Mouse (Mus musculus): Measurements from ENCODE around the gene Slc15a4. TPM values are rescaled to one million over a fixed set of nuclear protein-coding genes. Genes with fewer than 3 reads are reported as not detected.

Slc15a4 gene
- polyA plus RNA-seq, 1 experiment from 2014 or later: 9.8 TPM

- Histone ChIP-seq H3K9ac (no peak overlapping the region), H3K4me3 (replicated peaks) (no peak overlapping the region), H3K27ac (replicated peaks) (no peak overlapping the region), H3K4me1 (replicated peaks) (peaks cover 16% of the 10 kb centered on the region), H3K4me2 (no peak overlapping the region), H3K36me3 (replicated peaks) (no peaks in the 10 kb centered on the region), H3K27me3 (no peaks in the 10 kb centered on the region), H3K9me3 (replicated peaks) (no peaks in the 10 kb centered on the region)
- 76% methylated on average over 8 of the region's 8 CpGs for WGBS (ENCODE audit: insufficient replicate concordance)
- no peak for ATAC-seq (ENCODE audit: insufficient read depth)
Measured at GRCm38 (mm10) chr5:127620371-127620770, 12.3 kb downstream of the Slc15a4 start.

- ATAC-seq (ENCODE audit: insufficient read depth): no peak
- Histone ChIP-seq H3K4me1 (replicated peaks) (peaks cover 29% of the 10 kb centered on the region), H3K27ac (replicated peaks) (no peak overlapping the region), H3K36me3 (replicated peaks) (no peaks in the 10 kb centered on the region), H3K9ac (no peak overlapping the region), H3K27me3 (no peaks in the 10 kb centered on the region), H3K4me3 (replicated peaks) (no peak overlapping the region), H3K4me2 (no peak overlapping the region), H3K9me3 (replicated peaks) (no peaks in the 10 kb centered on the region)
- 42% methylated on average over 3 of the region's 3 CpGs for WGBS (ENCODE audit: insufficient replicate concordance)
Measured at GRCm38 (mm10) chr5:127618834-127619233, 13.9 kb downstream of the Slc15a4 start.

- Histone ChIP-seq H3K36me3 (replicated peaks) (no peaks in the 10 kb centered on the region), H3K4me2 (peak overlapping the region; percentile 79), H3K4me3 (replicated peaks) (peak overlapping the region; percentile 86), H3K9me3 (replicated peaks) (no peaks in the 10 kb centered on the region), H3K4me1 (replicated peaks) (peaks cover 39% of the 10 kb centered on the region), H3K27ac (replicated peaks) (peak overlapping the region; percentile 82), H3K9ac (peak overlapping the region; percentile 80), H3K27me3 (no peaks in the 10 kb centered on the region)
- under 1% methylated on average over 91 of the region's 91 CpGs for WGBS (ENCODE audit: insufficient replicate concordance)
- peak; percentile 92 for ATAC-seq (ENCODE audit: insufficient read depth)
Measured at GRCm38 (mm10) chr5:127616884-127617635, 15.6 kb downstream of the Slc15a4 start.

GRCm38 (mm10) chr5:127616151-127616550 is 16.5 kb downstream of the Slc15a4 start:
- H3K4me2 ChIP-seq: peak overlapping the region; percentile 79
- H3K9me3 ChIP-seq (replicated peaks): no peaks in the 10 kb centered on the region
- 13% methylated on average over 5 of the region's 5 CpGs for WGBS (ENCODE audit: insufficient replicate concordance)
- peaks cover 48% of the 10 kb centered on the region for H3K4me1 ChIP-seq (replicated peaks)
- H3K27me3 ChIP-seq: no peaks in the 10 kb centered on the region
- no peaks in the 10 kb centered on the region for H3K36me3 ChIP-seq (replicated peaks)
- no peak for ATAC-seq (ENCODE audit: insufficient read depth)
- peak overlapping the region; percentile 80 for H3K9ac ChIP-seq
- 0 out of 2 replicates have a peak overlapping the region, but pooled peaks have one; percentile 29 for H3K27ac ChIP-seq (replicated peaks)
- H3K4me3 ChIP-seq (replicated peaks): peak overlapping the region; percentile 86

GRCm38 (mm10) chr5:127615459-127615858 is 17.2 kb downstream of the Slc15a4 start:
- Histone ChIP-seq H3K27ac (replicated peaks) (no peak overlapping the region), H3K4me1 (replicated peaks) (peaks cover 55% of the 10 kb centered on the region), H3K36me3 (replicated peaks) (no peaks in the 10 kb centered on the region)

GRCm38 (mm10) chr5:127612397-127612796 is 20.3 kb downstream of the Slc15a4 start:
- WGBS (ENCODE audit: insufficient replicate concordance): 88% methylated on average over 6 of the region's 6 CpGs

More at GRCm38 (mm10) chr5:127615459-127615858, 17.2 kb downstream of the Slc15a4 start:
- ATAC-seq (ENCODE audit: insufficient read depth): no peak
- H3K9me3 ChIP-seq (replicated peaks): no peaks in the 10 kb centered on the region
- no peaks in the 10 kb centered on the region for H3K27me3 ChIP-seq
- H3K9ac ChIP-seq: peak overlapping the region; percentile 80
- 34% methylated on average over 3 of the region's 3 CpGs for WGBS (ENCODE audit: insufficient replicate concordance)
- H3K4me3 ChIP-seq (replicated peaks): peak overlapping the region; percentile 86
- H3K4me2 ChIP-seq: peak overlapping the region; percentile 79

GRCm38 (mm10) chr5:127611881-127612280 is 20.8 kb downstream of the Slc15a4 start:
- no peak overlapping the region for H3K9ac ChIP-seq

More at GRCm38 (mm10) chr5:127612397-127612796, 20.3 kb downstream of the Slc15a4 start:
- Histone ChIP-seq H3K4me2 (no peak overlapping the region), H3K4me3 (replicated peaks) (no peak overlapping the region), H3K4me1 (replicated peaks) (peaks cover 64% of the 10 kb centered on the region), H3K36me3 (replicated peaks) (peaks cover 15% of the 10 kb centered on the region), H3K27me3 (no peaks in the 10 kb centered on the region), H3K9ac (no peak overlapping the region), H3K9me3 (replicated peaks) (no peaks in the 10 kb centered on the region), H3K27ac (replicated peaks) (no peak overlapping the region)
- ATAC-seq (ENCODE audit: insufficient read depth): no peak

GRCm38 (mm10) chr5:127610787-127611509 is 21.7 kb downstream of the Slc15a4 start:
- peak; percentile 53; the same call in 1 of the 2 replicates for ATAC-seq (ENCODE audit: insufficient read depth)
- no peak overlapping the region for H3K9ac ChIP-seq
- H3K4me3 ChIP-seq (replicated peaks): no peak overlapping the region
- H3K36me3 ChIP-seq (replicated peaks): peaks cover 28% of the 10 kb centered on the region
- no peaks in the 10 kb centered on the region for H3K27me3 ChIP-seq
- H3K9me3 ChIP-seq (replicated peaks): no peaks in the 10 kb centered on the region
- H3K4me1 ChIP-seq (replicated peaks): peaks cover 58% of the 10 kb centered on the region
- peak overlapping the region; percentile 33 for H3K4me2 ChIP-seq
- 21% methylated on average over 6 of the region's 6 CpGs for WGBS (ENCODE audit: insufficient replicate concordance)
- peak overlapping the region; percentile 68 for H3K27ac ChIP-seq (replicated peaks)

More at GRCm38 (mm10) chr5:127611881-127612280, 20.8 kb downstream of the Slc15a4 start:
- peaks cover 19% of the 10 kb centered on the region for H3K36me3 ChIP-seq (replicated peaks)
- ATAC-seq (ENCODE audit: insufficient read depth): no peak
- no peak overlapping the region for H3K4me3 ChIP-seq (replicated peaks)
- H3K4me2 ChIP-seq: no peak overlapping the region
- H3K27ac ChIP-seq (replicated peaks): no peak overlapping the region
- no peaks in the 10 kb centered on the region for H3K9me3 ChIP-seq (replicated peaks)
- H3K4me1 ChIP-seq (replicated peaks): peaks cover 62% of the 10 kb centered on the region
- 63% methylated on average over 1 of the region's 1 CpGs for WGBS (ENCODE audit: insufficient replicate concordance)
- no peaks in the 10 kb centered on the region for H3K27me3 ChIP-seq

- H3K36me3 ChIP-seq (replicated peaks): peaks cover 42% of the 10 kb centered on the region
- no peaks in the 10 kb centered on the region for H3K27me3 ChIP-seq
- H3K9ac ChIP-seq: no peak overlapping the region
- H3K27ac ChIP-seq (replicated peaks): no peak overlapping the region
- no peak overlapping the region for H3K4me2 ChIP-seq
- 70% methylated on average over 7 of the region's 7 CpGs for WGBS (ENCODE audit: insufficient replicate concordance)
- H3K4me1 ChIP-seq (replicated peaks): peaks cover 42% of the 10 kb centered on the region
- no peak for ATAC-seq (ENCODE audit: insufficient read depth)
- H3K4me3 ChIP-seq (replicated peaks): no peak overlapping the region
- H3K9me3 ChIP-seq (replicated peaks): no peaks in the 10 kb centered on the region
Measured at GRCm38 (mm10) chr5:127609191-127609714, 23.4 kb downstream of the Slc15a4 start.

GRCm38 (mm10) chr5:127607507-127607906 is 25.2 kb downstream of the Slc15a4 start:
- WGBS (ENCODE audit: insufficient replicate concordance): 71% methylated on average over 2 of the region's 2 CpGs
- H3K27ac ChIP-seq (replicated peaks): no peak overlapping the region
- no peak overlapping the region for H3K4me2 ChIP-seq
- H3K9ac ChIP-seq: no peak overlapping the region
- H3K9me3 ChIP-seq (replicated peaks): no peaks in the 10 kb centered on the region
- no peak for ATAC-seq (ENCODE audit: insufficient read depth)
- H3K4me1 ChIP-seq (replicated peaks): peaks cover 29% of the 10 kb centered on the region
- peaks cover 60% of the 10 kb centered on the region for H3K36me3 ChIP-seq (replicated peaks)
- H3K4me3 ChIP-seq (replicated peaks): no peak overlapping the region
- H3K27me3 ChIP-seq: no peaks in the 10 kb centered on the region

GRCm38 (mm10) chr5:127602996-127603395 is 29.7 kb downstream of the Slc15a4 start:
- Histone ChIP-seq H3K9ac (no peak overlapping the region), H3K4me3 (replicated peaks) (no peak overlapping the region), H3K4me2 (no peak overlapping the region), H3K9me3 (replicated peaks) (no peaks in the 10 kb centered on the region), H3K27me3 (no peaks in the 10 kb centered on the region), H3K4me1 (replicated peaks) (no peaks in the 10 kb centered on the region), H3K27ac (replicated peaks) (no peak overlapping the region), H3K36me3 (replicated peaks) (peaks cover 96% of the 10 kb centered on the region)
- 78% methylated on average over 5 of the region's 5 CpGs for WGBS (ENCODE audit: insufficient replicate concordance)
- ATAC-seq (ENCODE audit: insufficient read depth): no peak

All from liver, embryonic 15.5 days (tissue).